Mouse (Mus musculus): ENCODE measurements around the gene Cacna2d4. TPM values are rescaled to one million over a fixed set of nuclear protein-coding genes. Genes with fewer than 3 reads are reported as not detected.

Gene Cacna2d4
- 0.21 and 0.77 TPM in 2 replicates for polyA plus RNA-seq (2012; rRNA removed; ENCODE audit: low replicate concordance)

GRCm38 (mm10) chr6:119236241-119236640 is at the start of gene Cacna2d4:
TSS of gene Cacna2d4 (plus strand) at chr6:119236526.

DNA sequence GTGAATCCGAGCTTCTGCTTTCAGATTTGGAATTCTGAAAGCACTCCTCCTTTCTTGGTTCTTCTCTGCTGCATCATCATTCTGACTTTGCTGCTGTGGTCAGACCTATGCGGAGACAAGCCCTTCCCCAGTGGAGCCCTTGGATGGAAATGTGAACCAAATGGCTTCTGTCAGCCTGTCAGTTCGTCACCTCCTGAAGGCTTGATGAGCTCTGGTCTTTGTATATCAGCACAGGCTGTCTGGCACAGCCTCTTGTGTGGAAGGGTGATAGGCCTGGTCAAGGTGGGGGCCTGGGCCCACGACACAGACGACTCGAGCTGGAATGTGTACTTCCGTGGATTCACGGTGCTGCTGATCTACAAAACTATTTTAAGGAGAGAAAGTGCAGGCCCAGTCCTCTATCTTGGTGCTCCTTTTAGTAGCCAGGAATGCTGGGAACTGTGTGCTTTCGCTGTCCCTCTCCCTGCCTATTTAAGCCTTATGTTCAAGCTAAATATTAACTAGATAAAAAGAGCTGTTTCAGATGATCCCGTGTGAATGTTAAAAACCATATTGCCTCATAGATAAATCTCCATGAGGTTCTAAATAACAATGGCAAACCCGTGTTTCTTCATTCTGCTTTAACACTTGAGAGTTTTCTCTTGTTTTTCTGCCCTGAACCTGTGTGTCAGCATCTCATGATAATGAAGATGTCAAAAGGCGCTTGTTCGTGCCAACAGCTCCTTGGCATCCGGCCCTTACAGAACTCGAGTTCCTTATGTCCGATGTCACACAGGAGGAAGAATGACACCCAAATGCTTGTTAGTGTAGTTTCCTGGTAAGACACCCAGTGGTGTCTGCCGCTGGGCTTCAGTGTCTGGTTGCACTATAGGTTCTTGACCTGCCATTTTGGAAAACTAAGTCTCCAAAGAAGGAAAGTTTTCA is 39.7 kb upstream of the Cacna2d4 start, which contains the start of gene Cacna1c:
Gene Cacna1c (minus strand): TSS at position 37 of the 924 bp plus-strand sequence.

DNA sequence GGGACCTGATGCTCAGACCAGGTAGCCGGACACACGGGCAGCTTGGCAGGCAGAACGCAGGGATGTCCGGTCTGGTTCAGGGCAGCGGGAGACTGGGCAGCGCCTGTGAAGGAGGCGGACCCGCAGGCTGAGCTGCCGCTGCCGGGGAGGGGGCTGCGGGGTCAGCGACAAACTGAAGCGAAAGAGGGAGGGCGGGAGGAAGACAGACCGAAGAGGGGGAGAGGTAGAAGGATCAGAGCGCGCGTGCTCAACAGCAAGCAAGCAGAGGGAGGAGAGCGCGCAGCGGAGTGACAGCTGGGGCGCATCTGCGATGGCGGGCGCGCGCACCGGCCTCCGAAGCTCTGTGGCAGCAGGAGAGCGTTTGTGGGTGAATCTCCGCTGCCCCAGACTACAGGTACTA is 94.2 kb downstream of the Cacna2d4 start, which contains the start of gene Lrtm2:
Gene Lrtm2 (minus strand): TSS at position 261 of the 400 bp plus-strand sequence.

Other genes with a start within 250 kb of the Cacna2d4 start
- 12.8 and 20.4 TPM in 2 replicates for gene Dcp1b, start 61.3 kb upstream of the Cacna2d4 start, polyA plus RNA-seq (2012; rRNA removed; ENCODE audit: low replicate concordance)
- gene Cacna1c, start 40.1 kb upstream of the Cacna2d4 start, polyA plus RNA-seq (2012; rRNA removed; ENCODE audit: low replicate concordance): 3.2 and 30.0 TPM in 2 replicates
- 0.14 and 1.5 TPM in 2 replicates for gene Lrtm2, start 94.2 kb downstream of the Cacna2d4 start, polyA plus RNA-seq (2012; rRNA removed; ENCODE audit: low replicate concordance)
- gene Adipor2, start 181.2 kb downstream of the Cacna2d4 start, polyA plus RNA-seq (2012; rRNA removed; ENCODE audit: low replicate concordance): 188 and 313 TPM in 2 replicates
- 33.5 and 62.2 TPM in 2 replicates for gene Fbxl14, start 243.1 kb downstream of the Cacna2d4 start, polyA plus RNA-seq (2012; rRNA removed; ENCODE audit: low replicate concordance)

All from subcutaneous adipose tissue, adult 2 months (tissue).